Mouse (Mus musculus) sigmoid colon, adult 10 weeks (tissue): Measurements from ENCODE around the gene Satl1. TPM values are rescaled to one million over a fixed set of nuclear protein-coding genes. Genes with fewer than 3 reads are reported as not detected.

Experiments
- polyA plus RNA-seq: library from polyadenylated mRNA; stranded (reverse); fragments of 350-450 nt; fragmentation: Illumina TruSeq; extraction: RNeasy Lipid Tissue Mini Kit (QIAGEN cat#74804); gene quantifications from one replicate; pipeline ENCODE4 v1.2.3, GENCODE M21; 2014; ENCODE audit warnings: low read depth, low replicate concordance

Gene Satl1
- polyA plus RNA-seq = not detected

GRCm38 (mm10) chrX:112406679-112407078, at the start of gene Satl1:
TSS of gene Satl1 (minus strand) at chrX:112406779.

Other genes with a start within 250 kb of the Satl1 start
- gene 4933403O08Rik, start 167.7 kb downstream of the Satl1 start, polyA plus RNA-seq = not detected
- 137 TPM for gene Apool, start 95.4 kb downstream of the Satl1 start, polyA plus RNA-seq
- 32.3 TPM for gene 2010106E10Rik, start 88.5 kb upstream of the Satl1 start, polyA plus RNA-seq
- gene Zfp711, start 193.7 kb upstream of the Satl1 start, polyA plus RNA-seq = 3.9 TPM